Mouse (Mus musculus) intestine, embryonic 15.5 days (tissue): ENCODE measurements around the gene Ldlrad3. TPM values are rescaled to one million over a fixed set of nuclear protein-coding genes. Genes with fewer than 3 reads are reported as not detected.
A peak's percentile ranks its signal among the peaks of the same experiment; 100 is the strongest.

ENCODE experiments used
- ATAC-seq: fragments of 200-750 bp; cut with Nextera tagmentation; 2 replicates; pipeline ENCODE4 v1.8.0; 2017; ENCODE audit warnings: moderate TSS enrichment, moderate library complexity
- H3K27ac ChIP-seq: fragments of 300-500 bp; sonication (generic); 2 replicates; pipeline ENCODE4 v1.5.1; 2015; ENCODE audit warnings: mild to moderate bottlenecking, inconsistent platforms
- H3K27me3 ChIP-seq: fragments of 300-500 bp; sonication (generic); replicated peaks from 2 replicates; pipeline ENCODE4 v1.6.1; 2015; ENCODE audit warnings: inconsistent platforms
- H3K36me3 ChIP-seq: fragments of 300-500 bp; sonication (generic); 2 replicates; pipeline ENCODE4 v1.6.1; 2015; ENCODE audit warnings: inconsistent platforms
- H3K4me1 ChIP-seq: fragments of 300-500 bp; sonication (generic); replicated peaks from 2 replicates; pipeline ENCODE4 v1.6.1; 2015; ENCODE audit warnings: inconsistent platforms
- H3K4me2 ChIP-seq: fragments of 300-500 bp; sonication (generic); replicated peaks from 2 replicates; pipeline ENCODE4 v1.6.1; 2015; ENCODE audit warnings: mild to moderate bottlenecking, inconsistent platforms
- H3K4me3 ChIP-seq: fragments of 300-500 bp; sonication (generic); replicated peaks from 2 replicates; pipeline ENCODE4 v1.5.1; 2015; ENCODE audit warnings: inconsistent platforms
- H3K9ac ChIP-seq: fragments of 300-500 bp; sonication (generic); 2 replicates; pipeline ENCODE4 v1.6.1; 2015; ENCODE audit warnings: inconsistent platforms
- H3K9me3 ChIP-seq: fragments of 300-500 bp; sonication (generic); 2 replicates; pipeline ENCODE4 v1.6.1; 2016; ENCODE audit warnings: inconsistent platforms
- WGBS: fragments of 180-500 bp; shearing (Covaris S2); methylation state at CpG from one replicate; pipeline ENCODE4 v1.1.7; 2015; 5-methylcytosine and 5-hydroxymethylcytosine counted together
- polyA plus RNA-seq: library from polyadenylated mRNA; unstranded; fragments of >200 nt; fragmentation: Nextera tagmentation; extraction: Ambion mirVana; gene quantifications from 2 replicates; pipeline ENCODE4 v1.2.1, GENCODE M21; 2015

The Ldlrad3 gene
- polyA plus RNA-seq, 1 experiment from 2014 or later: 22.7 TPM

DNA sequence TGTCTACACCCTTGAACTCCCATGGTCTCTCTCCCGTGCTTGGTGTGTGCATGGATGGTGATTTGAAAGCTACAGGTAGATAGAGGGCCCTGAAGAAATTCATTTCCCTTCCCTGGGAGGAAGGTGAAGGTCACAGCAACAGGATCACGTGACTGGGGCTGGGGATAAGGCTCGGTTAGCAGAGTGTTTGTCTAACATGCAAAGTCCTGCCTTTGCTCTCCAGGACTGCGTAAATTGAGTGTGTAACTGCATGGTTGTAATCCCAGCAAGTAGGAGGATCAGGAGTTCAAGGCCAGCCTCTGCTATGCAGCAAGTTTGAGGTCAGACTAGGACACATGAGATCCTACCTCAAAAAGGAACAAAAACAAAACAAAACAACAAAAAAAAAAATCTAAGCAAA lies 32.7 kb downstream of the Ldlrad3 start:
- Histone ChIP-seq H3K9ac (no peak overlapping the region), H3K9me3 (no peaks in the 10 kb centered on the region), H3K27ac (no peak overlapping the region), H3K4me3 (no peak overlapping the region), H3K4me1 (peaks cover 22% of the 10 kb centered on the region), H3K4me2 (no peak overlapping the region), H3K27me3 (no peaks in the 10 kb centered on the region), H3K36me3 (no peaks in the 10 kb centered on the region)
- 64% methylated on average over 4 of the region's 4 CpGs for WGBS
- 0 out of 2 replicates have a peak, but pooled peaks have one; percentile 21 for ATAC-seq

DNA sequence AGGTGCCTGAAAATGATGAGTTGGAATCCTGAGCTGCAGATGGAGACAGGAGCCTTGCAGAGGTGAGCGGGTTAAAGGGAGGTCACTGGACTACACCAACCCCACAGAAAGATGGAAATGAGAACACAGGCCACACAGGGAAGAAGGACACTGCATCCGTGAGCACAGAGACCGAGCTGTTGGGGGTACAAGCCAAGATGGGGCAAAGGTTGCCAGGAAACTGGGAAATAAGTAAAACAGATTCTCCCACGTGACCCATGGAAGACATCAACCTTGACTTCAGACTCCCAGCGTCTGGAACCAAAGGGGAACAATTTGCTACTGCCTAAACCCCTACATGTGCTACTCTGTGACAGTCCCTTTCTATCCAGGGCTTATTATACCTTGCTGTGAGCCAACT lies 33.3 kb downstream of the Ldlrad3 start:
- Histone ChIP-seq H3K27ac (no peak overlapping the region), H3K4me1 (peaks cover 22% of the 10 kb centered on the region), H3K36me3 (no peaks in the 10 kb centered on the region), H3K4me3 (no peak overlapping the region), H3K4me2 (no peak overlapping the region), H3K27me3 (no peaks in the 10 kb centered on the region), H3K9me3 (no peaks in the 10 kb centered on the region), H3K9ac (no peak overlapping the region)
- 83% methylated on average over 5 of the region's 5 CpGs for WGBS
- ATAC-seq: no peak

DNA sequence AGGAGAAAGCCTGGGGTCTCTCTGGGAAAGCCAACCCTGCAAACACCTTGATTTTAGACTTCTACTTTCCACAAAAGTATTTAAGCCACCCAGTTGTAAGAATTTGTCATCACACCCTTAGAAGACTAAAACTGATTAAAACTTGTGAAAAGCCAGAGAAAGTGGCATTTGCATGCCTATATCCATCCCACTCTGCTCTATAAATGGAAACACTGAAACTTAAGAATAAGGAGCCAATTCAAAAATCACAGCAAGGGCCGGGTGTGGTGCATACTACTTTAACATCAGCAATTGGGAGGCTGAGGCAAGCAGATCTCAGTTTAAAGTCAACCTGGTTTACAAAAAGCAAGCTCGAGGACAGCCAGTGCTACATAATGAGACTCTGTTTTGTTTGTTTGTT lies 37.1 kb downstream of the Ldlrad3 start:
- H3K27ac ChIP-seq: no peak overlapping the region
- no peaks in the 10 kb centered on the region for H3K36me3 ChIP-seq
- H3K9ac ChIP-seq: no peak overlapping the region
- peaks cover 6% of the 10 kb centered on the region for H3K4me1 ChIP-seq
- H3K27me3 ChIP-seq: no peaks in the 10 kb centered on the region
- no peak overlapping the region for H3K4me3 ChIP-seq
- H3K4me2 ChIP-seq: no peak overlapping the region
- WGBS: 86% methylated on average over 2 of the region's 2 CpGs
- no peaks in the 10 kb centered on the region for H3K9me3 ChIP-seq
- no peak for ATAC-seq

DNA sequence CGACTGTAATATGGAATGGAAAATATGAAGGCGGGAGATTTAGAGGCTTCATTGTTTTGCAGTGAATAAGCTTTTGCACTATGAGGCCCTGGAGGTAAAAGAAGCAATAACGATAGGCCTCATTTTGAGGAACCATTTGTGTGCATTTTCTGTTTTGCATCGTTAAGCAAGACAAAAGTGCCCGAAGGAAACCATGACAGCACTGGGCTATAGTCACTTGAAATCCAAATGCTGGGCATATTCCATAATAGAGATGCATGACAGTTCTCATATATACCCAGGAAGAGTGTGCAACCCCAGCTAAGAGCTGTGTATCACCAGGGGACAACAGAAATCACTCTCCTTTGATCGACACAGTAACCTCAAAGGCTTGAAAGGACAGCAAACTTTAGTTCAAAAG lies 38.1 kb downstream of the Ldlrad3 start:
- Histone ChIP-seq H3K27ac (no peak overlapping the region), H3K4me1 (0 out of 2 replicates have a peak, but pooled peaks cover 2% of the 10 kb centered on the region), H3K9me3 (no peaks in the 10 kb centered on the region), H3K27me3 (no peaks in the 10 kb centered on the region), H3K9ac (no peak overlapping the region), H3K4me2 (no peak overlapping the region), H3K36me3 (no peaks in the 10 kb centered on the region), H3K4me3 (no peak overlapping the region)
- no peak for ATAC-seq
- 84% methylated on average over 6 of the region's 6 CpGs for WGBS

DNA sequence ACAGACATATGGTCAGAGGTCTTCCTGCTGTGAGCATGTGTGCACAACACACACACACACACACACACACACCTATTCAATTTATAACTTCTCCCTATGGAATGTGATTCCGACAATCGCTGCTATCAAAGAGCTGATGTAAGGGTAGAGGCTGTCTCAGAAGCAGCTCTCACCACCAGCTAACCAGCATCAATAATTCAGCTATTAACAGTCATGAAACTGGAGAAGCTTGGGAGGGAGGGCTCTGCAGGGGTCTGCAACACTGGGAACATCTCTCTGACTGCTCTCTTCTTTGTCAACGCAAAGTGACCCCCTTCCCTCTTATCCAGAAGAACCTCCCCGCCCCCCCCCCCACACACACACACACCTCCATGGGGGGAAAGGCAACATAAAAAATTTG lies 38.6 kb downstream of the Ldlrad3 start:
- ATAC-seq: no peak
- 72% methylated on average over 4 of the region's 4 CpGs for WGBS

DNA sequence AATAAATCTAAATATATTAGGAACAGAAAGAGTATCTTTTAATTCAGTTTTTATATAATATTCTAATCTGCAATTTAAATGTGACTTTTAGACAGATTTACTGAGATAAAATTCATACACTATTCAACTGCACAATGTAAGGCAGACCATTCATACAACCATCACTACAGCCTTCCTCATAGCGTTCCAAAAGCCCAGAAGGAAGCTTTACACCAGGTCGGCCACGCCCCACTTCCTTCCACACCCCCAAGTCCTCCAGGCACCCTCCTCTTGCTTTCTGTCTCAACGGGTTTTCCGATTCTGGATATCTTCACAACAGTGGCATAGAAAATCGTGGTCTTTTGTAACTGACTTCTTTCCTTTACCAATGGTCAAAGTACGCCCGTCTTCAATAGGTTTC lies 39.8 kb downstream of the Ldlrad3 start:
- Histone ChIP-seq H3K4me2 (no peak overlapping the region), H3K27me3 (no peaks in the 10 kb centered on the region), H3K4me3 (no peak overlapping the region), H3K9ac (no peak overlapping the region), H3K36me3 (no peaks in the 10 kb centered on the region), H3K9me3 (no peaks in the 10 kb centered on the region), H3K4me1 (0 out of 2 replicates have a peak, but pooled peaks cover 7% of the 10 kb centered on the region), H3K27ac (no peak overlapping the region)
- ATAC-seq: no peak
- WGBS: 84% methylated on average over 8 of the region's 8 CpGs

More for the DNA sequence above, 38.6 kb downstream of the Ldlrad3 start:
- no peaks in the 10 kb centered on the region for H3K36me3 ChIP-seq
- H3K9ac ChIP-seq: no peak overlapping the region
- no peak overlapping the region for H3K4me2 ChIP-seq
- no peaks in the 10 kb centered on the region for H3K27me3 ChIP-seq
- H3K9me3 ChIP-seq: no peaks in the 10 kb centered on the region
- no peak overlapping the region for H3K4me3 ChIP-seq
- H3K27ac ChIP-seq: no peak overlapping the region
- H3K4me1 ChIP-seq: 0 out of 2 replicates have a peak, but pooled peaks cover 2% of the 10 kb centered on the region

DNA sequence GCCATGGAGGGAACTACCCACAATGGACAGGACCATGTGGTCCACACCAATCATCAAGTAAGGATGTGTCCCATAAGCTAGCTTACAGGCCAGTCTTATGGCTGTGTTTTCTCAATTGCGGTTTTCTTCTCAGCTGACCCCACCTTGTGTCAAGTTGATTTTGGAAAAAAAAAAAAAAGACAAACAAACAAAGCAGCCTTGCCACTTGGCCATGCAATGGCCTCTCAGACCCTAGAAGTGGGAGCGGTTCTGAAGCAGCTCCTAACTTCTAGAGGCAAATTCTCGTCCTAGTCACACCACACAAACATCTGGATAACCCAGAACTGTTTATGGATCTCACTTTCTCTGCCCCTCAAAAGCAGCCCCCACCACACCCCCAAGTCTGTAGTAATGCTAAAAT lies 41.1 kb downstream of the Ldlrad3 start:
- Histone ChIP-seq H3K9me3 (no peaks in the 10 kb centered on the region), H3K36me3 (no peaks in the 10 kb centered on the region), H3K4me3 (no peak overlapping the region), H3K9ac (no peak overlapping the region), H3K27me3 (no peaks in the 10 kb centered on the region), H3K27ac (no peak overlapping the region), H3K4me1 (0 out of 2 replicates have a peak, but pooled peaks cover 7% of the 10 kb centered on the region), H3K4me2 (no peak overlapping the region)
- WGBS: 83% methylated on average over 3 of the region's 3 CpGs
- no peak for ATAC-seq

DNA sequence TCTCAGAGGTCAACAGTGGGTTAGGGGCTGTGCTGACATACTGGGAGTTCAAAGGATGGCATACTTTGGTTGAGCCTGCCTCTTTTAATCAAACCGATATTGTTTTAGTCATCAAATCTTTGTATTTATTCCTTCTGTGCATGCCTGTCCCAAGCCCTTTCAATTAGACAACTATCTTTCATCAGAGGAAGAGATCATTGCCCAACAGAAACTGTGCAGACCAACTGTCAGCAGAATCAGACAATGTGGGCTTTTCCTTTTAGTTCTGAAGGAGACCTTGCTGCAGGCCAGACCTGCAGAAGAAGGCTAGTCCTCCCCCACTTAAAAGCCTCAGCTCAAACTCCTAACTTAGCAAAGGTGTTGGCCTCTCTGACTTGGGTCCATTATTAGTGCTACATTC lies 41.9 kb downstream of the Ldlrad3 start:
- WGBS: 94% methylated on average over 1 of the region's 1 CpGs
- H3K4me1 ChIP-seq: 0 out of 2 replicates have a peak, but pooled peaks cover 7% of the 10 kb centered on the region
- ATAC-seq: no peak

DNA sequence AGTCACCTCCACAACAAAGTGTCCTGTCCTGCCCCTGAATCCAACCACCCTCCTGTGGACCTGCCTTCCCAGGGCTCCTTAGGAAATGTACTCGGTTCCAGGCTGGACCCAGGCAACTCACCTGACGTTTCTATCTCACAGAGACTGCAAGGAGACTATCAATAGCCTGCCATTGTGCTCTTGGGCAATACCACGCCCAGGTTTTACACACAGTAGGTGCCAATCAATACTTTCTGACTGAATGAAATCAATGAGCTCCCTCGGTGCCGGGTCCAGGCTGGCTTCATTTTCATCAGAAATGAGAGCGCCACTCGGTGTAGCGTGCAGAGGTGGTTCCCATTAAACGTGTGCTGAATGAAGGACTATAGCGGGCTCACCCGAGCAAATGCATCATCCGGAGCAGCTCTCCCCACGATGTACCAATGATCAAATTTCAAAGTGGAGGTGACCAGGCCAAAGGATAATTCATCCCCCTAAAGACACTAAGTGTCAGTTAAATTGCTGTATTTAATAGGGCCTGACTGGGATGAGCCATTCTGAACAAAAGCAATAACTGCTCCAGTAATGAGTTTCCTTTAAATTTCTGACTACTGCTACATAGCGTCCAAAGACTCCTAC lies 43.4 kb downstream of the Ldlrad3 start:
- Histone ChIP-seq H3K36me3 (no peaks in the 10 kb centered on the region), H3K4me2 (no peak overlapping the region), H3K27ac (no peak overlapping the region), H3K9ac (no peak overlapping the region), H3K4me3 (no peak overlapping the region), H3K4me1 (peaks cover 17% of the 10 kb centered on the region), H3K9me3 (no peaks in the 10 kb centered on the region), H3K27me3 (no peaks in the 10 kb centered on the region)
- no peak for ATAC-seq
- 72% methylated on average over 14 of the region's 14 CpGs for WGBS

More for the DNA sequence above, 41.9 kb downstream of the Ldlrad3 start:
- H3K27ac ChIP-seq: no peak overlapping the region
- no peak overlapping the region for H3K9ac ChIP-seq
- no peak overlapping the region for H3K4me2 ChIP-seq
- no peaks in the 10 kb centered on the region for H3K36me3 ChIP-seq
- no peaks in the 10 kb centered on the region for H3K27me3 ChIP-seq
- H3K4me3 ChIP-seq: no peak overlapping the region
- no peaks in the 10 kb centered on the region for H3K9me3 ChIP-seq

DNA sequence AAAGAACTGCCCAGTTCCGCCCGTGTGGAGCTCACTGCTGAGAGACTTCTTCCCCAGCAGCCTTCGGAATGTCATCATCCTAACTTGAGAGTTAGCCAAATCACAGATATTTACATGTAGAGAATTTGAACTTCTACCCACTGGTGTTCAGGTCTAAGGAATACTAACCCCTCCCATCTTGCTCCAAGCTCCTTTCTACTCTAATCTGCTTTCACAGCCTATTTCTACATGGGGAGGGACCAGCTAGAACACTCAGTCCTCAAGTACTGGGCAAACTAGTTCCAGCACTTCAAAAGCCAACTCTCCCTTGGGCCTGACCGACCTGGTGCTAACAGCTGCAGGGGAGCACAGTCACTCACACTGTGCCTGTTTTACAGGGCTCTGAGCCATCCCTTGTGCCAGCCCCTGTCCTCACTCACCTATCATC lies 44.0 kb downstream of the Ldlrad3 start:
- H3K27ac ChIP-seq: no peak overlapping the region
- no peak overlapping the region for H3K4me3 ChIP-seq
- H3K4me1 ChIP-seq: peaks cover 23% of the 10 kb centered on the region
- H3K4me2 ChIP-seq: no peak overlapping the region
- no peak for ATAC-seq
- H3K9ac ChIP-seq: no peak overlapping the region
- no peaks in the 10 kb centered on the region for H3K27me3 ChIP-seq
- H3K9me3 ChIP-seq: no peaks in the 10 kb centered on the region
- no peaks in the 10 kb centered on the region for H3K36me3 ChIP-seq
- WGBS: 51% methylated on average over 4 of the region's 4 CpGs

DNA sequence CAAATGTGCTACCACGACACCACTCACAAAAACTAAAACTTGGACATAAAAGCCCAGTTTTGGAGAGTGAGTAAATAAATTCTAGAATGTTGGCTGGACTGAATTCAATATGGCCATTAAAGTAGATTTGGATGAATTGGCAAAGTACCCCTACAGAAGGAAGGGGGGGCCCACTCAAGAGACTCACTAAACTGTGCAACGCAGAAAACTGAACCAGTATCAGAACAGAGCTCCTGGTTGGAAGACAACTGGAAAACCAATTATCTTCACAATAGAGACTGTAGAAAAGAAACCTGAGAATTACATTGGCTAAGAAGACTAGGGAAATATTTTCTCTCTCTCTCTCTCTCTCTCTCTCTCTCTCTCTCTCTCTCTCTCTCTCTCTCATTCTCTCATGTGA lies 45.0 kb downstream of the Ldlrad3 start:
- no peak overlapping the region for H3K27ac ChIP-seq
- H3K27me3 ChIP-seq: no peaks in the 10 kb centered on the region
- peaks cover 24% of the 10 kb centered on the region for H3K4me1 ChIP-seq
- 87% methylated on average over 2 of the region's 2 CpGs for WGBS
- no peak overlapping the region for H3K4me3 ChIP-seq
- H3K9ac ChIP-seq: no peak overlapping the region
- no peaks in the 10 kb centered on the region for H3K9me3 ChIP-seq
- H3K4me2 ChIP-seq: no peak overlapping the region
- no peaks in the 10 kb centered on the region for H3K36me3 ChIP-seq
- ATAC-seq: no peak

DNA sequence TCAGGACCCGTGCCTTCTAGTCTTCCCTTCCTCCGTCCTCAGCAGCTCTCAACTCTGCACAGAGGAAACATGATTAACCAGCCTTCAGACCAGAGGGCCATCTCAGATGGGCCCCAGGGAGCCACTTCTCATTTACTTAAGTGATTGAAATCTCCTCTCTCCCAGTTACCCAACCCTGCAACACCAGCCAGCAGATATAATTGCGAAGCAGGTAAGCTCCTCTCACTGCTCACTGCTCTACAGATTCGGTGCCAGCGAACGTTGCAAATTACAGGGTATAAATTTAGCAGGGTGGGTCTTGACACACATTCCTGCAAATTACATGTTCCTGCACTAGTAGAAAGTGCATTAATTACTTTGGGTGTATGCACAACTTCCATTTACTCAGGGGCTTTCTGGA lies 48.3 kb downstream of the Ldlrad3 start:
- H3K4me2 ChIP-seq: no peak overlapping the region
- no peaks in the 10 kb centered on the region for H3K9me3 ChIP-seq
- peaks cover 38% of the 10 kb centered on the region for H3K4me1 ChIP-seq
- 35% methylated on average over 6 of the region's 6 CpGs for WGBS
- H3K27ac ChIP-seq: no peak overlapping the region
- H3K27me3 ChIP-seq: no peaks in the 10 kb centered on the region
- H3K4me3 ChIP-seq: no peak overlapping the region
- ATAC-seq: no peak
- no peaks in the 10 kb centered on the region for H3K36me3 ChIP-seq
- H3K9ac ChIP-seq: no peak overlapping the region

DNA sequence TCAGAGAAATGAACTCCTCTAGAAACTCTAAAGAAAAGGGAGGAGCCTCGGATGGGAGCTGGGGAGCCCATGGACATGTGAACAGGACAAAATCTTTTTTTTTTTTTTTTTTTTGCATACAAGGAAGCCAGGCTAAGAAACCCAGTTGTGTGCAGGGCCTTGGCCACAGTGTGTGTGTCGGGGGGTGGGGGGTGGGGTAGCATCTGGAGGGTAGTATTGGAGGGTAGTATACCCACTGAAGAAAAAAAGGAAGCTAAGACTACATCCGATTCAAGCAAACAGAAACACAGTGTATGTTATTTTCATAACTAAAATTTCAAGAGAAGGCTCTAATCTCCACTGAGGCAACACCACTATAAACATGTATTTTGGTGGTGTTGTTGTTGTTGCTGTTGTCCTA lies 50.0 kb downstream of the Ldlrad3 start:
- Histone ChIP-seq H3K9me3 (no peaks in the 10 kb centered on the region), H3K4me1 (peaks cover 44% of the 10 kb centered on the region), H3K27me3 (no peaks in the 10 kb centered on the region), H3K27ac (no peak overlapping the region), H3K4me2 (no peak overlapping the region), H3K9ac (no peak overlapping the region), H3K4me3 (no peak overlapping the region), H3K36me3 (no peaks in the 10 kb centered on the region)
- 69% methylated on average over 3 of the region's 3 CpGs for WGBS
- no peak for ATAC-seq
